Mouse (Mus musculus) hindbrain, postnatal 0 days (tissue): ENCODE data around the gene Mrpl49. TPM values are rescaled to one million over a fixed set of nuclear protein-coding genes. Genes with fewer than 3 reads are reported as not detected.

ENCODE experiments used
- ATAC-seq: fragments of 200-750 bp; cut with Nextera tagmentation; 2 replicates; pipeline ENCODE4 v1.8.0; 2017; ENCODE audit warnings: mild to moderate bottlenecking, moderate TSS enrichment, moderate library complexity
- DNase-seq: peaks from one replicate; pipeline ENCODE4 v3.0.0-alpha.2; 2015; ENCODE audit warnings: low spot score
- H3K27ac ChIP-seq: fragments of 300-500 bp; sonication (generic); 2 replicates; pipeline ENCODE4 v1.5.1; 2014; ENCODE audit warnings: mild to moderate bottlenecking
- H3K27me3 ChIP-seq: fragments of 300-500 bp; sonication (generic); 2 replicates; pipeline ENCODE4 v1.6.1; 2014; ENCODE audit warnings: low read length, mixed read lengths; ENCODE audit not compliant: insufficient read depth
- H3K36me3 ChIP-seq: fragments of 300-500 bp; sonication (generic); 2 replicates; pipeline ENCODE4 v1.6.1; 2014; ENCODE audit warnings: low read length, mixed read lengths; ENCODE audit not compliant: insufficient read depth
- H3K4me1 ChIP-seq: fragments of 300-500 bp; sonication (generic); 2 replicates; pipeline ENCODE4 v1.6.1; 2014; ENCODE audit warnings: antibody characterized with exemption, low read length, mixed read lengths; ENCODE audit not compliant: insufficient read depth
- H3K4me2 ChIP-seq: fragments of 300-500 bp; sonication (generic); 2 replicates; pipeline ENCODE4 v1.6.1; 2014; ENCODE audit warnings: low read depth, mild to moderate bottlenecking, low read length, moderate library complexity, mixed read lengths
- H3K4me3 ChIP-seq: fragments of 300-500 bp; sonication (generic); 2 replicates; pipeline ENCODE4 v1.5.1; 2014; ENCODE audit warnings: low read length
- H3K9ac ChIP-seq: fragments of 300-500 bp; sonication (generic); replicated peaks from 2 replicates; pipeline ENCODE4 v1.6.1; 2014; ENCODE audit warnings: mild to moderate bottlenecking, low read length, moderate library complexity, mixed read lengths
- H3K9me3 ChIP-seq: fragments of 300-500 bp; sonication (generic); 2 replicates; pipeline ENCODE4 v1.6.1; 2016; ENCODE audit warnings: low read length, mixed read lengths
- CTCF ChIP-seq: IDR thresholded peaks from 2 replicates; pipeline ENCODE4 v1.5.1; 2016; ENCODE audit warnings: antibody characterized with exemption, control low read depth, low read depth
- WGBS: fragments of 180-500 bp; shearing (Covaris S2); extraction: QIAGEN DNeasy Blood & Tissue Kit; methylation state at CpG from one replicate; pipeline ENCODE4 v1.1.7; 2014; 5-methylcytosine and 5-hydroxymethylcytosine counted together
- polyA plus RNA-seq: library from polyadenylated mRNA; unstranded; fragments of >200 nt; fragmentation: Nextera tagmentation; extraction: Ambion mirVana; gene quantifications from 2 replicates; pipeline ENCODE4 v1.2.1, GENCODE M21; 2015
- total RNA-seq: library from RNA; depleted of rRNA; stranded (reverse); fragments of >200 nt; gene quantifications from 2 replicates; pipeline ENCODE4 v1.2.3, GENCODE M21; 2014

The Mrpl49 gene
- total and polyA plus RNA-seq, 2 experiments from 2014 or later: 34.4 to 52.4 TPM

DNA sequence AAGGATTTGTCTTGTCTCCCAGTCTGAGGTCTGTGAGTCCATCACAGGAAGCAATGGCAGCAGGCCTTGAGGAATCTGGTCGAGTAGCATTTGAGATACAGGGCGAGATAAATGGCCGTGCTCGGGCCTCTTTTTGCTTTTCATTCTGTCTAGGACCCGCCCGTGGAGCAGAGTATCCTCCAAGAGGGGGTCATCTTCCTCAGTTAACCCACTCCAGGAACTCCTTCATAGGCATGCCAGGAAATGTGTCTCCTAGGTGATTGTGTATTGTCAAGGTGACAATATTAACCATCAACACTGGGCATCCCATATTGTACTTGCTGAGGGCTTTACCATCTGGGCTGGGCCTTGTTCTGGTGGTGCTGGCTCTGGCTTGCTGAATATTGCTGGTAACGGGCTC, 36.5 kb upstream of the Mrpl49 start, which contains the start of gene AC131692.1:
Gene AC131692.1, plus strand, starts transcription at position 301 of the 400 bp plus-strand sequence.
- no peak for ATAC-seq
- WGBS: 90% methylated on average over 7 of the region's 7 CpGs
- no peaks in the 10 kb centered on the region for H3K36me3 ChIP-seq
- no peak within 1 kb of the TSS for H3K9ac ChIP-seq
- no peaks in the 10 kb centered on the region for H3K9me3 ChIP-seq
- no peak within 1 kb of the TSS for H3K4me2 ChIP-seq
- no peak within 1 kb of the TSS for H3K4me3 ChIP-seq
- no peak within 1 kb of the TSS for H3K27ac ChIP-seq
- DNase-seq: no peak
- no peaks in the 10 kb centered on the region for H3K27me3 ChIP-seq
- TF ChIP-seq CTCF: no peak
- no peaks in the 10 kb centered on the region for H3K4me1 ChIP-seq

DNA sequence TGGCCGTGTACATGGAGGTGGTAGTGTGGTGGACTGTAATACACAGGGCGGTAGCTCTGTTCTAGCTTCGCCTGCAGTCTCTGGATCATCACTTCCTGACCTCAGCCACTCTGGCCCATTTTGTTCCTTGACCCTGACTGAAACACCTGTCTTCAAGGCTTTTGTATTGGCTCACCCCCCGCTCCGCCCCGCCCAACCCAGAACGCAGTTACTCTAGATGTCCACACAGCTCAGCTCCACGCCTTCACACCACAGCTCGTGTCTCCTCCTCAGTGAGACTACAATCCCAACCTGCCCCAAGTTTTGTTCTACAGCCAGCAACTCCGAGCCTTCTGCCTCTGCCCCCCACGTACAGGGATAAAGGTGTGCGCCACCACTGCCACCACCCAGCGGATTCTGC, 31.3 kb upstream of the Mrpl49 start:
- Histone ChIP-seq H3K27ac (no peak overlapping the region), H3K9me3 (no peaks in the 10 kb centered on the region), H3K9ac (no peak overlapping the region), H3K27me3 (no peaks in the 10 kb centered on the region), H3K4me1 (peaks cover 3% of the 10 kb centered on the region), H3K4me2 (no peak overlapping the region), H3K36me3 (no peaks in the 10 kb centered on the region), H3K4me3 (no peak overlapping the region)
- no peak for TF ChIP-seq CTCF
- no peak for DNase-seq
- ATAC-seq: no peak
- 94% methylated on average over 13 of the region's 13 CpGs for WGBS

DNA sequence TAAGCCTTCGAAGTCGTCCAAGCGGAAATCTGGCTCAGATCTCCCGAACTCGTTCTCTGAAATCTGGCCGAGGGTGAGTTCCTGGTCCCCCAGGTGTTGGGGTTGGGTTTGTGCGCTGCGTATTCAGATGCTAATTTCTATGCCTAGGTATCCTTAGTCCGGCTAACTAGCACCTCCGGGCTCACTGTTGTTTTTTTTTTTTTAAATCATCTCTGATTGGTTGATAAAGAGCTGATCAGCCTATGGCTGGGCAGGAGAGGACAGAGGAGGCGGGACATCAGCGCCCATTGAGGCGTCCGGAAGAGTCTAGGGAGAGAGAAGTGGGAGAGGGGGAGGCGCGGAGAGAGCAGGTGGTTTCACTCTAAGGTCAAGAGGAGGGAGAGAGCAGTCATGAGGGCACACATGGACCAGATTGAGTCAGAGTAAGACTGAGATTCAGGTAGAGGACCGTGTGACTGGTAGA, 27.9 kb upstream of the Mrpl49 start:
- Histone ChIP-seq H3K9me3 (no peaks in the 10 kb centered on the region), H3K9ac (no peak overlapping the region; the same call in 1 of the 2 replicates), H3K4me2 (peak overlapping the region; percentile 94), H3K4me1 (peaks cover 8% of the 10 kb centered on the region), H3K36me3 (peaks cover 22% of the 10 kb centered on the region), H3K27ac (no peak overlapping the region), H3K4me3 (peak overlapping the region; percentile 54), H3K27me3 (no peaks in the 10 kb centered on the region)
- WGBS: under 1% methylated on average over 17 of the region's 17 CpGs
- no peak for TF ChIP-seq CTCF
- ATAC-seq: peak; percentile 61; the same call in 1 of the 2 replicates
- peak; percentile 54 for DNase-seq

DNA sequence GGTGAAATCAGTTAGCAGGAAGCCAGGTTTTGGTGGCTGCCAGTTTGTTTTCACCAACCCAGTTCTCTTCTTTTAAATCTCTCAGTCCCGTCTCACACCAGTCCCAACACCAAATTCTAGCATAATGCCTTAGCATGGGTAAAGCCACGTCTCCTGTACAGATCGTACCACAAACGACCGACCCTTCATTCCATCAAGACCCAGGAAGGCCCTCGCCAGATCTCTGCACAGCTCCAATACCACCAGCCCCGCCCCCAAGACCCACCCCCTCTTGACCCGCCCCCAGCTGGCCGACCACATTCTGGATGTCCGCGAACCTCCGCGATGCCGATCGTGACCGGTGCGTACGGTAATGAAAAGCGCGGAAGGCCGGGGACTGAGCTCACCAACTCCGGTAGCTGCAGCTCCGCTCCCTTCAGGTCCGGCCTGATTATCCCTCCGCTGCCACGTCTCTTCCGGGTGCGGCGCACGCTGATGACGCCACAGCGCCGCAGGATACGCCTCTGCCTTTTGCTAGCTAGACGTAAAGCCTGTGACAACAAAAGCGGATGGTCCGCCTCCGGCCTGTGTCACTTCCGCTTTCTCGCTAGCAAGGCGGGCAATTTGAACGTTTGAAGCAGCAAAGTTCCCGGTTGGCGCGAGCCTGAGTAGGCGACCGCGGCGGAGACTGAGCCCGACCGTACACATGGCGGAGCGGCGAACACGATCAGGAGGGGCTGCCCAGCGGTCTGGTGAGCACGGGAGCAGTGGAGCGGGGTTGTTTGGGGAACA, 27.1 kb upstream of the Mrpl49 start, which contains the start of the genes Zfpl1 and Cdca5:
Gene Zfpl1, minus strand, starts transcription at position 479 of the 771 bp plus-strand sequence.
Gene Cdca5, plus strand, starts transcription at position 506 of the 771 bp plus-strand sequence.
- no peak for TF ChIP-seq CTCF
- Histone ChIP-seq H3K36me3 (peaks cover 28% of the 10 kb centered on the region), H3K4me3 (peak within 1 kb of the TSS; percentile 54), H3K27me3 (no peaks in the 10 kb centered on the region), H3K27ac (peak within 1 kb of the TSS; percentile 71), H3K4me2 (peak within 1 kb of the TSS; percentile 94), H3K4me1 (peaks cover 8% of the 10 kb centered on the region), H3K9me3 (no peaks in the 10 kb centered on the region), H3K9ac (peak within 1 kb of the TSS; percentile 63)
- ATAC-seq (peak; percentile 93), DNase-seq (peak; percentile 100)
- WGBS: under 1% methylated on average over 58 of the region's 58 CpGs

DNA sequence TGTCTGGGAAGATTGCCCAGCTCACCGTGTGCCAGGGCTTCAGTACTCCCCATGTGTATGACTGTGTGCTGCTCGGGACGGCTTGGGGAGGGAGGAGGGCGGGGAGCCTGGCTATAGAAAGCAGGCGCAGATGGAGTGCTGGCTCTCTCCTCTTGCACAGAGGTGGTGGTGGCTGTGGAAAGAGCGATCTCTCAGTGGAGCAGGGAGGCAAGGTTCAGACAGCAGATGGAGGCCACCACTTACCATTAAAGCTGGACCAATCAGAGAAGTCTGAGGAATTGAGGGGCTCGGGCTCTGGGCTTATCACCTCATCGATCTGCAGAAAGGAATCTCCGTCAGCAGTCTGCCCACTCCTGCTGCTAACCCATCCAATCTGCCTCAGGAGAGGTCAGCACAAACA, 24.6 kb upstream of the Mrpl49 start, which contains the start of gene Gm28374:
Gene Gm28374, minus strand, starts transcription at position 101 of the 400 bp plus-strand sequence.
- Histone ChIP-seq H3K9me3 (no peaks in the 10 kb centered on the region), H3K27me3 (no peaks in the 10 kb centered on the region), H3K4me3 (no peak within 1 kb of the TSS), H3K4me2 (no peak within 1 kb of the TSS), H3K27ac (no peak within 1 kb of the TSS), H3K9ac (no peak within 1 kb of the TSS), H3K36me3 (peaks cover 28% of the 10 kb centered on the region), H3K4me1 (peaks cover 8% of the 10 kb centered on the region)
- DNase-seq (no peak), ATAC-seq (no peak)
- WGBS: 79% methylated on average over 9 of the region's 9 CpGs
- no peak for TF ChIP-seq CTCF

DNA sequence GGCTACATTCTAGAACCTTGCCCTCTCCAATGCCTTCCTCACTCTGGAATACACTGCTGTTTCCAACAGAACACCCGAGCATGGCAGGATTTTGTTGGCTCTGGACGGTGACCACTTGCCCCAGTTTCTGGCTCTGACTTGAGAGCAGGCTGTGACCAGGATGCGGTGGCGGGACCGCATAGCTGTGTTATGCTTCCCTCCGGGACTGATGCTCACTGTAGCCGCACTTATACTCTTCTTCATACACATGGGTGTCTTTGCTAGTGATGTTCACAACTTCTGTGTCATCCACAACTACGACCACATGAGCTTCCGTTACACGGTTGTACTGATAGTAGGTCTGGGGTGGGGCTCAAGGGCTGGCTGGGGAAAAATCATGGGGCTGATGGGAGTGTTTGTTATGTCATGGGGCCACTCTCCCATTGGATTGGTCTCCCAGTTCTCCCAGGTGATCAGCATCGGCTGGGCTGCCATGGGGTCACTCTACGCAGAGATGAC, 22.4 kb upstream of the Mrpl49 start, which contains the start of gene Tmem262:
Gene Tmem262, plus strand, starts transcription at position 51 of the 498 bp plus-strand sequence.
- ATAC-seq (no peak), DNase-seq (no peak)
- Histone ChIP-seq H3K9ac (no peak within 1 kb of the TSS), H3K36me3 (peaks cover 28% of the 10 kb centered on the region), H3K27ac (no peak within 1 kb of the TSS), H3K4me2 (no peak within 1 kb of the TSS), H3K4me1 (peaks cover 15% of the 10 kb centered on the region), H3K4me3 (no peak within 1 kb of the TSS), H3K9me3 (no peaks in the 10 kb centered on the region), H3K27me3 (no peaks in the 10 kb centered on the region)
- TF ChIP-seq CTCF: no peak
- WGBS: 94% methylated on average over 12 of the region's 12 CpGs
